Mouse (Mus musculus) bone marrow macrophage, adult 2 months (primary cell): Measurements from ENCODE around the gene Igf1r. TPM values are rescaled to one million over a fixed set of nuclear protein-coding genes. Genes with fewer than 3 reads are reported as not detected.

Experiments
- H3K27ac ChIP-seq: 2 replicates; pipeline ENCODE4 v1.5.1; 2012; ENCODE audit warnings: low read depth, low read length; ENCODE audit not compliant: insufficient read depth
- H3K4me1 ChIP-seq: 2 replicates; pipeline ENCODE4 v1.6.1; 2012; ENCODE audit warnings: low read length; ENCODE audit not compliant: control insufficient read depth, insufficient read depth
- H3K4me3 ChIP-seq: 2 replicates; pipeline ENCODE4 v1.5.1; 2012; ENCODE audit warnings: mild to moderate bottlenecking, low read length, moderate library complexity; ENCODE audit not compliant: insufficient read depth
- CTCF ChIP-seq: IDR thresholded peaks from 2 replicates; pipeline ENCODE4 v1.5.1; 2012; ENCODE audit warnings: low read depth, mild to moderate bottlenecking, low read length, moderate library complexity
- POLR2A ChIP-seq: IDR thresholded peaks from 2 replicates; pipeline ENCODE4 v1.6.1; 2012; ENCODE audit warnings: mild to moderate bottlenecking, low read depth, low read length, borderline replicate concordance
- polyA plus RNA-seq: library from polyadenylated mRNA; stranded (reverse); fragments of >200 nt; gene quantifications from 2 replicates; pipeline ENCODE4 v1.2.4, GENCODE M21; 2012; ENCODE audit not compliant: missing spikeins, insufficient read depth, insufficient read length

Igf1r gene
- polyA plus RNA-seq, 1 experiment: 6.0 TPM

- no peak overlapping the region for H3K27ac ChIP-seq
- H3K4me3 ChIP-seq: no peak overlapping the region
- TF ChIP-seq POLR2A (no peak), CTCF (no peak)
- no peaks in the 10 kb centered on the region for H3K4me1 ChIP-seq
Measured at GRCm38 (mm10) chr7:68199609-68200008, 247.0 kb downstream of the Igf1r start.

- Histone ChIP-seq H3K27ac (no peak overlapping the region), H3K4me1 (no peaks in the 10 kb centered on the region), H3K4me3 (no peak overlapping the region)
- no peak for TF ChIP-seq POLR2A
- TF ChIP-seq CTCF: no peak
Measured at GRCm38 (mm10) chr7:68205776-68206427, 253.3 kb downstream of the Igf1r start.

GRCm38 (mm10) chr7:68209039-68209438 lies 256.4 kb downstream of the Igf1r start:
- TF ChIP-seq POLR2A: no peak
- TF ChIP-seq CTCF: no peak
- H3K4me3 ChIP-seq: no peak overlapping the region
- H3K27ac ChIP-seq: no peak overlapping the region
- H3K4me1 ChIP-seq: peaks cover 3% of the 10 kb centered on the region; the same call in 1 of the 2 replicates

GRCm38 (mm10) chr7:68210417-68210816 lies 257.8 kb downstream of the Igf1r start:
- TF ChIP-seq CTCF (no peak), POLR2A (no peak)
- Histone ChIP-seq H3K4me1 (peaks cover 3% of the 10 kb centered on the region; the same call in 1 of the 2 replicates), H3K4me3 (no peak overlapping the region), H3K27ac (no peak overlapping the region)

GRCm38 (mm10) chr7:68211883-68212282 lies 259.3 kb downstream of the Igf1r start:
- H3K4me3 ChIP-seq: no peak overlapping the region
- TF ChIP-seq POLR2A: no peak
- TF ChIP-seq CTCF: no peak
- no peak overlapping the region for H3K27ac ChIP-seq
- H3K4me1 ChIP-seq: peaks cover 3% of the 10 kb centered on the region; the same call in 1 of the 2 replicates

GRCm38 (mm10) chr7:68213842-68214241 lies 261.2 kb downstream of the Igf1r start:
- TF ChIP-seq POLR2A: no peak
- TF ChIP-seq CTCF: no peak
- no peak overlapping the region for H3K4me3 ChIP-seq
- no peak overlapping the region for H3K27ac ChIP-seq
- H3K4me1 ChIP-seq: peaks cover 11% of the 10 kb centered on the region

- Histone ChIP-seq H3K27ac (no peak overlapping the region), H3K4me3 (no peak overlapping the region), H3K4me1 (peaks cover 11% of the 10 kb centered on the region)
- no peak for TF ChIP-seq CTCF
Measured at GRCm38 (mm10) chr7:68215522-68216070, 263.0 kb downstream of the Igf1r start.

- Histone ChIP-seq H3K4me3 (no peak overlapping the region), H3K27ac (no peak overlapping the region), H3K4me1 (peaks cover 14% of the 10 kb centered on the region)
- TF ChIP-seq CTCF (no peak), POLR2A (no peak)
Measured at GRCm38 (mm10) chr7:68218879-68219278, 266.3 kb downstream of the Igf1r start.

GRCm38 (mm10) chr7:68221677-68222230 lies 269.1 kb downstream of the Igf1r start:
- peaks cover 14% of the 10 kb centered on the region for H3K4me1 ChIP-seq
- TF ChIP-seq CTCF (no peak), POLR2A (no peak)
- H3K27ac ChIP-seq: no peak overlapping the region

GRCm38 (mm10) chr7:68223356-68223808 lies 270.8 kb downstream of the Igf1r start:
- no peak for TF ChIP-seq POLR2A
- Histone ChIP-seq H3K4me1 (peaks cover 6% of the 10 kb centered on the region), H3K27ac (no peak overlapping the region), H3K4me3 (no peak overlapping the region)

More at GRCm38 (mm10) chr7:68221677-68222230, 269.1 kb downstream of the Igf1r start:
- no peak overlapping the region for H3K4me3 ChIP-seq

GRCm38 (mm10) chr7:68224006-68224405 lies 271.4 kb downstream of the Igf1r start:
- no peak overlapping the region for H3K27ac ChIP-seq
- no peak overlapping the region for H3K4me3 ChIP-seq
- H3K4me1 ChIP-seq: peaks cover 6% of the 10 kb centered on the region
- no peak for TF ChIP-seq CTCF
- TF ChIP-seq POLR2A: no peak
